Mouse (Mus musculus): ENCODE data around the gene Tsg101.

DNA sequence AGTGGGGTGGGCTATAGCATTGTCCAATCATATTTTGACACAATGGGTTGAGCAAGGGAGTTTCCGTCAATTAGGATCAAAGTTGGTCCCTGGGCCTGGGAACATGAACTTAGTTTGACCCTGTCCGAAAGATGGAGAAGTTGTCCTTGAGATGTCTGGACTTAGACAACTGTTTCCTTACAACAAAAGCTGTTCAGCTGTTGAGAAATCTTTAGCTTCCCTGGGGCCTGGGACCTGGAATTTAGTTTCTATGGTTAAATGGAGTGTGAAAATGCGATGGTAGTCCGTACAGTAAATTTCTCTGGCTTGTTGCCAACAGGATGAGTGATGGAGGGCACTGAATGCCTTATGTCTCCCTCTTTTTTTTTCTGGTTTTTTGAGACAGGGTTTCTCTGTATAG is 2.3 kb upstream of the Tsg101 start:
- TF ChIP-seq CTCF (IDR thresholded peaks at IDR 0.05; ENCODE audit: low read depth) = no peak
- no peak for TF ChIP-seq EP300 (optimal IDR thresholded peaks at IDR 0.05)

Measured in stomach, postnatal 0 days (tissue).